In the genomic region with DNA sequence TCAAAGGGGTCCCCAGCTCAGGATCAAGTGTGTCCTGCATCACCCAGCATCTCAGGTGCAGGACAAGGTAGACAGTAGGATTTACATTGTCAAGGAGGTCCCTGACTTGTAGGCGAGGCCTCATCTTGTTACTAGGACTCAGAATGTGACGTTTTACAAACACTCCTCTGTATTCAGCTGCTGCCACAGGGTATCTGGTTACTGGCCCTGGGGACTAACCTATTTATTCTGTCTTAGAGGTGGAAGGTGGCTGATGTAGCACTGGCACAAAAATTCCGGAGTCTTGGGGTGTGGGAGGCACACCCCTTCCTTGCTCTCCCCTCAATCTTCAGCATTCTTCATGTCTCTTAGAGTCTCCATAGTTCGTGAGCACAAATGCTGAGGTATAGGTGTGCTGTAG, we compare ENCODE assay signal across 23 mouse cellular contexts. TPM values are rescaled to one million over a fixed set of nuclear protein-coding genes. Genes with fewer than 3 reads are reported as not detected.
A peak's percentile ranks its signal among the peaks of the same experiment; 100 is the strongest.
DNase-seq lines count a peak whose midpoint lies in the region; ATAC-seq lines count a peak whose summit lies in the region.
"Had no signal": no experiment of that assay in that cellular context is flagged by ENCODE, and none has a peak within 500 bp of the region (broad histone marks: within the 10 kb centered on the region; RNA-seq: fewer than 3 reads in every experiment).

No protein-coding gene starts in this region.

- WGBS in limb, embryonic 11.5 days: 68% methylated on average over 4 of the region's 4 CpGs
- WGBS in limb, embryonic 10.5 days: 65% methylated on average over 4 of the region's 4 CpGs
- 40% methylated on average over 4 of the region's 4 CpGs for WGBS in embryonic facial prominence, embryonic 11.5 days
- 47% methylated on average over 4 of the region's 4 CpGs for WGBS in limb, embryonic 12.5 days

- no peaks in the 10 kb centered on the region for H3K9me3 ChIP-seq in limb, embryonic 11.5 days (ENCODE audit: control insufficient read depth, low read length)
- no peaks in the 10 kb centered on the region for H3K9me3 ChIP-seq in limb, embryonic 10.5 days (replicated peaks)
- H3K9me3 ChIP-seq in embryonic facial prominence, embryonic 11.5 days (replicated peaks; ENCODE audit: control insufficient read depth, low read length): no peaks in the 10 kb centered on the region
- H3K9me3 ChIP-seq in limb, embryonic 12.5 days: no peaks in the 10 kb centered on the region
- H3K9me3 ChIP-seq: embryonic facial prominence, embryonic 15.5 days; heart, embryonic 12.5 days; heart, embryonic 15.5 days; hindbrain, embryonic 15.5 days; intestine, embryonic 15.5 days had no signal

- DNase-seq in limb, embryonic 11.5 days (ENCODE audit: low spot score): no peak
- no peak for DNase-seq in limb, embryonic 10.5 days (ENCODE audit: low spot score)
- DNase-seq in embryonic facial prominence, embryonic 11.5 days (ENCODE audit: low spot score): no peak
- DNase-seq in lung, postnatal 25 days (ENCODE audit: low spot score): no peak
- no peak for DNase-seq in adrenal gland, postnatal 10 days
- DNase-seq: adrenal gland, adult 2 months; adrenal gland, postnatal 25 days; cerebellum, adult 18-20 months; cerebellum, adult 9-10 months; cerebellum, postnatal 14 days; forebrain, postnatal 0 days; gastrocnemius, adult 2 months; gastrocnemius, postnatal 14 days; heart, adult 11 months; heart, postnatal 10 days; heart, postnatal 4 days had no signal

- peak overlapping the region; percentile 5; the same call in 1 of the 2 replicates for H3K4me2 ChIP-seq in limb, embryonic 11.5 days (ENCODE audit: low read depth, severe bottlenecking)
- no peak overlapping the region for H3K4me2 ChIP-seq in embryonic facial prominence, embryonic 11.5 days (ENCODE audit: low read depth, low read length)
- H3K4me2 ChIP-seq in limb, embryonic 12.5 days: no peak overlapping the region
- H3K4me2 ChIP-seq: embryonic facial prominence, embryonic 15.5 days; heart, embryonic 12.5 days; heart, embryonic 15.5 days; hindbrain, embryonic 15.5 days; intestine, embryonic 15.5 days had no signal

- H3K9ac ChIP-seq in limb, embryonic 11.5 days (ENCODE audit: low read length): no peak overlapping the region
- H3K9ac ChIP-seq in embryonic facial prominence, embryonic 11.5 days (replicated peaks; ENCODE audit: low read length): no peak overlapping the region
- H3K9ac ChIP-seq in limb, embryonic 12.5 days (replicated peaks): no peak overlapping the region; the same call in 1 of the 2 replicates
- H3K9ac ChIP-seq: embryonic facial prominence, embryonic 15.5 days; forebrain, postnatal 0 days; heart, embryonic 12.5 days; heart, embryonic 15.5 days; hindbrain, embryonic 15.5 days; intestine, embryonic 15.5 days had no signal

- H3K27me3 ChIP-seq in limb, embryonic 11.5 days (ENCODE audit: control insufficient read depth, insufficient read depth, low read length): no peaks in the 10 kb centered on the region
- no peaks in the 10 kb centered on the region for H3K27me3 ChIP-seq in limb, embryonic 10.5 days (ENCODE audit: low read depth, poor library complexity, severe bottlenecking)
- no peaks in the 10 kb centered on the region for H3K27me3 ChIP-seq in embryonic facial prominence, embryonic 11.5 days (ENCODE audit: control insufficient read depth, insufficient read depth, low read length)
- no peaks in the 10 kb centered on the region for H3K27me3 ChIP-seq in limb, embryonic 12.5 days
- H3K27me3 ChIP-seq: embryonic facial prominence, embryonic 15.5 days; heart, embryonic 15.5 days; hindbrain, embryonic 15.5 days; intestine, embryonic 15.5 days had no signal

- 0 out of 2 replicates have a peak, but pooled peaks have one; percentile 51 for ATAC-seq in limb, embryonic 11.5 days (ENCODE audit: insufficient number of reproducible peaks, low FRiP score, low TSS enrichment, low read depth)
- peak; percentile 54; the same call in 1 of the 2 replicates for ATAC-seq in embryonic facial prominence, embryonic 11.5 days (replicated peaks; ENCODE audit: insufficient number of reproducible peaks, low FRiP score, low TSS enrichment, low read depth)
- 0 out of 2 replicates have a peak, but pooled peaks have one; percentile 53 for ATAC-seq in limb, embryonic 12.5 days (ENCODE audit: insufficient number of reproducible peaks, insufficient read depth, low FRiP score, low TSS enrichment, low read depth)
- ATAC-seq: CD4-positive, CD25-positive, alpha-beta regulatory T cell, adult 4 months; forebrain, postnatal 0 days; intestine, embryonic 15.5 days had no signal

- H3K4me3 ChIP-seq in limb, embryonic 11.5 days (ENCODE audit: low read depth, low read length): no peak overlapping the region
- no peak overlapping the region for H3K4me3 ChIP-seq in limb, embryonic 10.5 days
- no peak overlapping the region for H3K4me3 ChIP-seq in embryonic facial prominence, embryonic 11.5 days (ENCODE audit: low read depth, low read length)
- H3K4me3 ChIP-seq in limb, embryonic 12.5 days (replicated peaks): no peak overlapping the region
- H3K4me3 ChIP-seq: embryonic facial prominence, embryonic 15.5 days; heart, embryonic 12.5 days; heart, embryonic 15.5 days; hindbrain, embryonic 15.5 days; intestine, embryonic 15.5 days had no signal

- H3K36me3 ChIP-seq in limb, embryonic 11.5 days (ENCODE audit: control insufficient read depth, insufficient read depth, low read length): no peaks in the 10 kb centered on the region
- H3K36me3 ChIP-seq in limb, embryonic 10.5 days: no peaks in the 10 kb centered on the region
- H3K36me3 ChIP-seq in embryonic facial prominence, embryonic 11.5 days (replicated peaks; ENCODE audit: control insufficient read depth, insufficient read depth, low read depth, low read length): no peaks in the 10 kb centered on the region
- H3K36me3 ChIP-seq in limb, embryonic 12.5 days: no peaks in the 10 kb centered on the region
- H3K36me3 ChIP-seq: embryonic facial prominence, embryonic 15.5 days; heart, embryonic 12.5 days; heart, embryonic 15.5 days; hindbrain, embryonic 15.5 days; intestine, embryonic 15.5 days had no signal

- no peak overlapping the region; the same call in 1 of the 2 replicates for H3K27ac ChIP-seq in limb, embryonic 11.5 days (replicated peaks; ENCODE audit: low read depth, low read length)
- no peak overlapping the region for H3K27ac ChIP-seq in limb, embryonic 10.5 days
- no peak overlapping the region for H3K27ac ChIP-seq in embryonic facial prominence, embryonic 11.5 days (replicated peaks; ENCODE audit: low read depth, low read length)
- peak overlapping the region; percentile 54; the same call in 1 of the 2 replicates for H3K27ac ChIP-seq in limb, embryonic 12.5 days
- H3K27ac ChIP-seq: embryonic facial prominence, embryonic 15.5 days; gastrocnemius, adult 2 months; heart, embryonic 15.5 days; hindbrain, embryonic 15.5 days; intestine, embryonic 15.5 days had no signal

- peaks cover 17% of the 10 kb centered on the region; the same call in 1 of the 2 replicates for H3K4me1 ChIP-seq in limb, embryonic 11.5 days (ENCODE audit: control insufficient read depth, insufficient read depth, low read length)
- peaks cover 56% of the 10 kb centered on the region for H3K4me1 ChIP-seq in limb, embryonic 10.5 days
- H3K4me1 ChIP-seq in embryonic facial prominence, embryonic 11.5 days (ENCODE audit: control insufficient read depth, insufficient read depth, low read length): no peaks in the 10 kb centered on the region
- H3K4me1 ChIP-seq in limb, embryonic 12.5 days (replicated peaks): peaks cover 72% of the 10 kb centered on the region

RNA-seq across cellular contexts. Expression of gene Itpkb, which starts 16.8 kb away (rescaled TPM):
- polyA plus RNA-seq in limb, embryonic 11.5 days (2014; fragmentation: Nextera tagmentation; extraction: Ambion mirVana): 7.1 and 7.2 TPM in 2 replicates
- 6.2 and 10.1 TPM in 2 replicates for polyA plus RNA-seq in limb, embryonic 10.5 days (2016; fragmentation: Nextera tagmentation; extraction: Ambion mirVana)
- 3.4 and 3.8 TPM in 2 replicates for polyA plus RNA-seq in embryonic facial prominence, embryonic 11.5 days (2014; fragmentation: Nextera tagmentation; extraction: Ambion mirVana)
- polyA plus RNA-seq in limb, embryonic 12.5 days (2016; fragmentation: Nextera tagmentation; extraction: Ambion mirVana): 13.9 and 14.5 TPM in 2 replicates
- 10 to 100 TPM; 59.2 to 73.0 TPM for total RNA-seq in adrenal gland, postnatal 10 days (2021)
